Mouse (Mus musculus) heart, postnatal 0 days (tissue): Measurements from ENCODE around the gene Catsper1. TPM values are rescaled to one million over a fixed set of nuclear protein-coding genes. Genes with fewer than 3 reads are reported as not detected.
A peak's percentile ranks its signal among the peaks of the same experiment; 100 is the strongest.

Experiments
- ATAC-seq: fragments of 200-750 bp; cut with Nextera tagmentation; 2 replicates; pipeline ENCODE4 v1.8.0; 2017; ENCODE audit warnings: low read depth, moderate number of reproducible peaks, moderate library complexity; ENCODE audit not compliant: insufficient read depth
- DNase-seq: peaks from one replicate; pipeline ENCODE4 v3.0.0-alpha.2; 2016; ENCODE audit warnings: low spot score
- H3K27ac ChIP-seq: fragments of 300-500 bp; sonication (generic); 2 replicates; pipeline ENCODE4 v1.5.1; 2014; ENCODE audit warnings: low read depth, mild to moderate bottlenecking
- H3K27me3 ChIP-seq: fragments of 300-500 bp; sonication (generic); 2 replicates; pipeline ENCODE4 v1.6.1; 2014; ENCODE audit warnings: low read length, mixed read lengths; ENCODE audit not compliant: control insufficient read depth, insufficient read depth
- H3K36me3 ChIP-seq: fragments of 300-500 bp; sonication (generic); replicated peaks from 2 replicates; pipeline ENCODE4 v1.6.1; 2014; ENCODE audit warnings: low read length, mixed read lengths; ENCODE audit not compliant: control insufficient read depth, insufficient read depth
- H3K4me1 ChIP-seq: fragments of 300-500 bp; sonication (generic); 2 replicates; pipeline ENCODE4 v1.6.1; 2014; ENCODE audit warnings: antibody characterized with exemption; ENCODE audit not compliant: control insufficient read depth, insufficient read depth
- H3K4me2 ChIP-seq: fragments of 300-500 bp; sonication (generic); 2 replicates; pipeline ENCODE4 v1.6.1; 2014; ENCODE audit warnings: low read depth, mild to moderate bottlenecking, low read length, moderate library complexity
- H3K4me3 ChIP-seq: fragments of 300-500 bp; sonication (generic); 2 replicates; pipeline ENCODE4 v1.5.1; 2014; ENCODE audit warnings: low read depth, low read length
- H3K9ac ChIP-seq: fragments of 300-500 bp; sonication (generic); replicated peaks from 2 replicates; pipeline ENCODE4 v1.6.1; 2014; ENCODE audit warnings: low read depth, low read length, mixed read lengths
- H3K9me3 ChIP-seq: fragments of 300-500 bp; sonication (generic); replicated peaks from 2 replicates; pipeline ENCODE4 v1.6.1; 2016; ENCODE audit warnings: low read length; ENCODE audit not compliant: control insufficient read depth
- CTCF ChIP-seq: IDR thresholded peaks from 2 replicates; pipeline ENCODE4 v1.5.1; 2016; ENCODE audit warnings: antibody characterized with exemption, control low read depth, low read depth
- EP300 ChIP-seq: IDR thresholded peaks from 2 replicates; pipeline ENCODE4 v1.6.1; 2016; ENCODE audit warnings: antibody characterized with exemption, low read depth
- WGBS: fragments of 180-500 bp; shearing (Covaris S2); extraction: QIAGEN DNeasy Blood & Tissue Kit; methylation state at CpG from one replicate; pipeline ENCODE4 v1.1.7; 2014; 5-methylcytosine and 5-hydroxymethylcytosine counted together
- polyA plus RNA-seq: library from polyadenylated mRNA; unstranded; fragments of >200 nt; fragmentation: Nextera tagmentation; extraction: Ambion mirVana; gene quantifications from 2 replicates; pipeline ENCODE4 v1.2.1, GENCODE M21; 2015
- total RNA-seq: library from RNA; depleted of rRNA; stranded (reverse); fragments of >200 nt; gene quantifications from 2 replicates; pipeline ENCODE4 v1.2.3, GENCODE M21; 2014; ENCODE audit warnings: low replicate concordance

Catsper1 gene
- total and polyA plus RNA-seq, 2 experiments from 2014 or later, result not detected

- no peak for TF ChIP-seq CTCF
- no peak for TF ChIP-seq EP300
- Histone ChIP-seq H3K9ac (no peak overlapping the region), H3K4me2 (no peak overlapping the region), H3K9me3 (no peaks in the 10 kb centered on the region), H3K4me1 (no peaks in the 10 kb centered on the region), H3K36me3 (no peaks in the 10 kb centered on the region), H3K4me3 (no peak overlapping the region), H3K27me3 (no peaks in the 10 kb centered on the region), H3K27ac (no peak overlapping the region)
- ATAC-seq (no peak), DNase-seq (no peak)
- WGBS, result 81% methylated on average over 8 of the region's 8 CpGs
These were observed 22.4 kb upstream of the Catsper1 start for GRCm38 (mm10) chr19:5313189-5313588.

- ATAC-seq, result no peak
- no peak overlapping the region for H3K27ac ChIP-seq
These were observed 11.7 kb upstream of the Catsper1 start for GRCm38 (mm10) chr19:5323801-5324200.

GRCm38 (mm10) chr19:5327970-5328369, 7.6 kb upstream of the Catsper1 start:
- Histone ChIP-seq H3K9ac (no peak overlapping the region), H3K4me1 (no peaks in the 10 kb centered on the region), H3K27me3 (no peaks in the 10 kb centered on the region), H3K4me3 (no peak overlapping the region), H3K4me2 (no peak overlapping the region), H3K27ac (no peak overlapping the region), H3K36me3 (no peaks in the 10 kb centered on the region), H3K9me3 (no peaks in the 10 kb centered on the region)
- TF ChIP-seq EP300 (no peak), CTCF (no peak)
- no peak for ATAC-seq
- 73% methylated on average over 19 of the region's 19 CpGs for WGBS
- no peak for DNase-seq

More at GRCm38 (mm10) chr19:5323801-5324200, 11.7 kb upstream of the Catsper1 start:
- WGBS, result 55% methylated on average over 17 of the region's 17 CpGs
- no peak for DNase-seq
- Histone ChIP-seq H3K4me3 (no peak overlapping the region), H3K27me3 (no peaks in the 10 kb centered on the region), H3K9ac (no peak overlapping the region), H3K36me3 (no peaks in the 10 kb centered on the region), H3K4me2 (no peak overlapping the region), H3K9me3 (no peaks in the 10 kb centered on the region), H3K4me1 (no peaks in the 10 kb centered on the region)
- TF ChIP-seq CTCF (no peak), EP300 (no peak)

GRCm38 (mm10) chr19:5334741-5335140, 800 bp upstream of the Catsper1 start:
- TF ChIP-seq EP300, result no peak
- TF ChIP-seq CTCF, result no peak
- H3K9ac ChIP-seq, result no peak overlapping the region
- no peak overlapping the region for H3K4me2 ChIP-seq
- 27% methylated on average over 5 of the region's 5 CpGs for WGBS
- no peak overlapping the region for H3K4me3 ChIP-seq
- H3K36me3 ChIP-seq, result no peaks in the 10 kb centered on the region
- ATAC-seq (peak; percentile 27; the same call in 1 of the 2 replicates), DNase-seq (no peak)
- H3K9me3 ChIP-seq, result no peaks in the 10 kb centered on the region
- H3K4me1 ChIP-seq, result no peaks in the 10 kb centered on the region
- H3K27me3 ChIP-seq, result no peaks in the 10 kb centered on the region
- no peak overlapping the region for H3K27ac ChIP-seq

- WGBS, result 18% methylated on average over 5 of the region's 5 CpGs
- Histone ChIP-seq H3K9ac (no peak overlapping the region), H3K27me3 (no peaks in the 10 kb centered on the region), H3K36me3 (no peaks in the 10 kb centered on the region), H3K4me3 (no peak overlapping the region), H3K27ac (no peak overlapping the region), H3K4me2 (no peak overlapping the region), H3K4me1 (no peaks in the 10 kb centered on the region), H3K9me3 (no peaks in the 10 kb centered on the region)
- peak; percentile 60 for DNase-seq
- ATAC-seq, result peak; percentile 41; the same call in 1 of the 2 replicates
- TF ChIP-seq CTCF (peak; percentile 88), EP300 (no peak)
These were observed 2.4 kb downstream of the Catsper1 start for GRCm38 (mm10) chr19:5337975-5338374.

- Histone ChIP-seq H3K9ac (no peak overlapping the region), H3K4me2 (no peak overlapping the region), H3K4me3 (no peak overlapping the region), H3K9me3 (no peaks in the 10 kb centered on the region), H3K27ac (no peak overlapping the region), H3K4me1 (no peaks in the 10 kb centered on the region), H3K27me3 (no peaks in the 10 kb centered on the region), H3K36me3 (no peaks in the 10 kb centered on the region)
- TF ChIP-seq EP300 (no peak), CTCF (no peak)
- 82% methylated on average over 7 of the region's 7 CpGs for WGBS
- ATAC-seq (no peak), DNase-seq (no peak)
These were observed 5.8 kb downstream of the Catsper1 start for GRCm38 (mm10) chr19:5341360-5341759.
